Mouse (Mus musculus) kidney, embryonic 15.5 days (tissue): Measurements from ENCODE around the gene Erbb3. TPM values are rescaled to one million over a fixed set of nuclear protein-coding genes. Genes with fewer than 3 reads are reported as not detected.
"Not testable (repeated sequence)": the region's sequence is repeated elsewhere in the genome, so short reads cannot be mapped to it uniquely, and the experiment has no call there.

Source experiments
- ATAC-seq: fragments of 200-750 bp; cut with Nextera tagmentation; replicated peaks from 2 replicates; pipeline ENCODE4 v1.8.0; 2017; ENCODE audit warnings: moderate TSS enrichment; ENCODE audit not compliant: low FRiP score
- H3K27ac ChIP-seq: fragments of 300-500 bp; sonication (generic); 2 replicates; pipeline ENCODE4 v1.5.1; 2015; ENCODE audit warnings: mild to moderate bottlenecking, inconsistent platforms
- H3K27me3 ChIP-seq: fragments of 300-500 bp; sonication (generic); 2 replicates; pipeline ENCODE4 v1.6.1; 2015; ENCODE audit warnings: inconsistent platforms
- H3K36me3 ChIP-seq: fragments of 300-500 bp; sonication (generic); 2 replicates; pipeline ENCODE4 v1.6.1; 2015; ENCODE audit warnings: inconsistent platforms
- H3K4me1 ChIP-seq: fragments of 300-500 bp; sonication (generic); 2 replicates; pipeline ENCODE4 v1.6.1; 2015; ENCODE audit warnings: inconsistent platforms
- H3K4me2 ChIP-seq: fragments of 300-500 bp; sonication (generic); 2 replicates; pipeline ENCODE4 v1.6.1; 2015; ENCODE audit warnings: moderate library complexity, mild to moderate bottlenecking, inconsistent platforms
- H3K4me3 ChIP-seq: fragments of 300-500 bp; sonication (generic); replicated peaks from 2 replicates; pipeline ENCODE4 v1.5.1; 2015; ENCODE audit warnings: mild to moderate bottlenecking, inconsistent platforms
- H3K9ac ChIP-seq: fragments of 300-500 bp; sonication (generic); 2 replicates; pipeline ENCODE4 v1.6.1; 2015; ENCODE audit warnings: mild to moderate bottlenecking, inconsistent platforms
- H3K9me3 ChIP-seq: fragments of 300-500 bp; sonication (generic); replicated peaks from 2 replicates; pipeline ENCODE4 v1.6.1; 2016; ENCODE audit warnings: inconsistent platforms
- WGBS: fragments of 180-500 bp; shearing (Covaris S2); methylation state at CpG from one replicate; pipeline ENCODE4 v1.1.7; 2015; ENCODE audit warnings: mixed read lengths; 5-methylcytosine and 5-hydroxymethylcytosine counted together
- polyA plus RNA-seq: library from polyadenylated mRNA; unstranded; fragments of >200 nt; fragmentation: Nextera tagmentation; extraction: Ambion mirVana; gene quantifications from 2 replicates; pipeline ENCODE4 v1.2.1, GENCODE M21; 2015

The Erbb3 gene
- polyA plus RNA-seq, 1 experiment from 2014 or later: 10.7 TPM

DNA sequence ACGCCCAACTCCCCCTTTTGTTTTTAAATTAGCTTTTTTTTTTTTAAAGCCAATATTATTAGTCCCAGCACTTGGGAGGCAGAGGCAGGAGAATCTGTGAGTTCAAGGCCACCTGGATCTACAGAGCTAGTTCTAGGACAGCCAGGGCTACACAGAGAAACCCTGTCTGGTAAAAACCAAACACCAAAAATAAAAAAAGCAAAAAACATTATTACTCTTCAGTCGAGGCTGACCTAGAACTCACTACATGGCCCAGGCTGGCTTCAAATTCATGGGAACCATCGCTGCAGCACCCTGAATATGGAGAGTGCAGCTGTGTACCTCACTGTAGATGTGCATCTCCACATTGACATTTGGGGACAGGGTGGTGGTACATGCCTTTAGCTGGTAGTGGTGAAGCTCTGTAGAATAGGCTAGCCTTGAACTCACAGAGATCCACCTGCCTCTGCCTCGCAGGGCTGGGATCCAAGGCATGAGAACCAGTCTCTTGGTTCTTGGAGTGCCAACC, 33.7 kb upstream of the Erbb3 start:
- H3K4me3 ChIP-seq, H3K9me3 ChIP-seq, H3K27ac ChIP-seq, ATAC-seq, H3K27me3 ChIP-seq, H3K4me2 ChIP-seq, H3K9ac ChIP-seq, H3K4me1 ChIP-seq: not testable (repeated sequence)
- 90% methylated on average over 4 of the region's 4 CpGs for WGBS
- peaks cover 32% of the 10 kb centered on the region for H3K36me3 ChIP-seq

DNA sequence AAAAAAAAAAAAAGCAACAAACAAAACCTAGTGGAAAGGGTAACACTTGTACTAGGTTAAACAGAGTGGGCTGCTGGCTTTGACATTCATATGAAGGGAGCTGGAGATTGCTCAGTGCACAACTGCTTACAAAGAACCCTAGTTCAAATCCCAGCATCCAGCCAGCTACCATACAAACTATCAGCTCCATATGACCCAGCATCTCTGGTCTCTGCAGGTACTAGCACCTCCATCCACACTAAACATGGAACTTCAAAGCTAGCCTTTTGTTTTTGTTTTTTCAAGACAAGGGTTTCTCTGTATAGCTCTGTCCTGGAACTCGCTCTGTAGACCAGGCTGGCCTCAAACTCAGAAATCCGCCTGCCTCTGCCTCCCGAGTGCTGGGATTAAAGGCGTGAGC, 33.2 kb upstream of the Erbb3 start:
- Histone ChIP-seq H3K27ac (no peak overlapping the region), H3K4me3 (no peak overlapping the region), H3K9me3 (no peaks in the 10 kb centered on the region), H3K4me1 (peaks cover 9% of the 10 kb centered on the region), H3K36me3 (peaks cover 32% of the 10 kb centered on the region), H3K27me3 (no peaks in the 10 kb centered on the region), H3K9ac (no peak overlapping the region), H3K4me2 (no peak overlapping the region)
- 88% methylated on average over 4 of the region's 4 CpGs for WGBS
- no peak for ATAC-seq

DNA sequence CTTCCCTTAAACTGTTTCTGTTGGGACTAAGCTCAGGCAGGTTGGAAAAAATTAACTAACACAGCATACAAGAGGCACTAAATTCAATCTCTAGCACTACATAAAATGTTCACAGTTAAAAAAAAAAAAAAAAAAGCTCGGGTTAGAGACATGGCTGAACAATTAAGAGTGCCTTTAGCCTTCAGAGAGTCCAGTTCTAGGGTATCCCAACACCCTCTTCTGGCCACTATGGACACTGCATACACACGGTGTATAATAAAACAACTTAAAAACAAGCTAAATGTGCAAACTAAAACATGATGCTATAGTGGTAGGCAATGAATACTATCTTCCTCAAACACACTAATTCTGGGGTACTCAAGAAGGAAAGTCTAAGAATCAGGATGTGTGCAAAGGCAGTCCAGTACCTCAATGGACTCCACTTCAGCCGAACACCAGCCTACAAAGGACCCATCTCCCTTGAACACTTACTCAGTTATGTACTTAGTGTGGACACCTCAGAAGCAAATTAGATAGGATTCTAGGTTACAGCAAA, 32.6 kb upstream of the Erbb3 start:
- H3K4me3 ChIP-seq: no peak overlapping the region
- H3K9me3 ChIP-seq: no peaks in the 10 kb centered on the region
- H3K4me2 ChIP-seq: no peak overlapping the region
- H3K4me1 ChIP-seq: peaks cover 9% of the 10 kb centered on the region
- H3K27ac ChIP-seq: no peak overlapping the region
- no peak for ATAC-seq
- peaks cover 32% of the 10 kb centered on the region for H3K36me3 ChIP-seq
- 73% methylated on average over 3 of the region's 3 CpGs for WGBS
- no peak overlapping the region for H3K9ac ChIP-seq
- H3K27me3 ChIP-seq: no peaks in the 10 kb centered on the region

DNA sequence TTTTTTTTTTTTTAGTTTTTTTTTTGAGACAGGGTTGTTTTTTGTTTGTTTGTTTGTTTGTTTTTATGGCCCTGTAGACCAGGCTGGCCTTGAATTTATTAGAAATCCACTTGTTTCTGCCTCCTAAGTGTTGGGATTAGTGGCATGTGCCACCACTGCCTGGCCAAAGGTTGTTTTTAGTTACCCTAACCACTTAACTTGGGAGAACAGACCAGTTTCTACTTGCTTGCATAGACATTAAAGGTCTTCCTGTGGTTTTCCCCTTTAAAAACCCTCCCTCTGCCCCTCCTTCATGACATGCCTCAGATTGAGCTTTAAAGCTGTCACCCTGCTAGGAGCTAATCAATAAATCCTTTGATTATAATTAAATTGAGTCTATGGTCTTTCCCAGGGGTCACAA, 30.8 kb upstream of the Erbb3 start:
- Histone ChIP-seq H3K4me2 (no peak overlapping the region), H3K27ac (no peak overlapping the region), H3K9ac (no peak overlapping the region), H3K27me3 (no peaks in the 10 kb centered on the region), H3K9me3 (no peaks in the 10 kb centered on the region), H3K36me3 (peaks cover 30% of the 10 kb centered on the region), H3K4me1 (peaks cover 6% of the 10 kb centered on the region), H3K4me3 (no peak overlapping the region)
- no peak for ATAC-seq

DNA sequence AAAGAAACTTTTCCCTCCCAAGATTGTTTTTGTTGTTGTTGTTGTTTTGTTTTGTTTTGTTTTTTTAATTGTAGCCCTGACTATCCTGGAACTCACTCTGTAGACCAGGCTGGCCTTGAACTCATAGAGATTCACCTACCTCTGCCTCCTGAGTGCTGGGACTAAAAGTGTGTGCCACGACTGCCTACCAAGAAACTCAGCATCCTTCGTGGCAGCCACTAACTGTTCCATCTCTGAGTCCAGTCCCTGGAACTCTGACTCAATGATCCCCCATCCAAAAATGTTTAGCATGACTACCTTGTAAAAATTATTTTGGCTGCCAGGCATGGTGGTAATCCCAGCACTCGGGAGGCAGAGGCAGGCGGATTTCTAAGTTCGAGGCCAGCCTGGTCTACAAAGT, 29.7 kb upstream of the Erbb3 start:
- ATAC-seq, H3K27ac ChIP-seq, H3K9ac ChIP-seq, H3K4me2 ChIP-seq, H3K4me3 ChIP-seq, H3K4me1 ChIP-seq, H3K27me3 ChIP-seq, H3K9me3 ChIP-seq: not testable (repeated sequence)
- H3K36me3 ChIP-seq: peaks cover 19% of the 10 kb centered on the region
- WGBS: 88% methylated on average over 5 of the region's 5 CpGs

DNA sequence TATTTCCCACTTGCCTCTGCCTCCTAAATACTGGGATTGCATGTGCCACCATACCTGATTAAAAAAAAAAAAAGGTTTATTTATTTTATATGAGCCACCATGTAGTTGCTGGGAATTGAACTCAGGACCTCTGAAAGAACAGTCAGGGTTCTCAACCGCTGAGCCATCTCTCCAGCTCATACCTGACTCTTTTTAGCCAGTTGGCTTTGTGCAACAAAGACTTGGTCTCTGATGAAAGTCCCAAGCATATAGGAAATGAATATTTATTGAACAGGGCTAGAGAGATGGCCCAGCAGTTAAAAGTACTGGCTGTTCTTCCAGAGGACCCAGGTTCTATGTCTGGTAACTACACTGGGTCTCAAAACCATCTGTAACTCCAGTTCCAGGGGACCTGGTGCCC, 29.1 kb upstream of the Erbb3 start:
- H3K4me3 ChIP-seq: no peak overlapping the region
- no peaks in the 10 kb centered on the region for H3K27me3 ChIP-seq
- no peak for ATAC-seq
- no peak overlapping the region for H3K27ac ChIP-seq
- no peaks in the 10 kb centered on the region for H3K4me1 ChIP-seq
- no peaks in the 10 kb centered on the region for H3K9me3 ChIP-seq
- H3K4me2 ChIP-seq: no peak overlapping the region
- H3K9ac ChIP-seq: no peak overlapping the region
- H3K36me3 ChIP-seq: peaks cover 13% of the 10 kb centered on the region
- 100% methylated on average over 1 of the region's 1 CpGs for WGBS

DNA sequence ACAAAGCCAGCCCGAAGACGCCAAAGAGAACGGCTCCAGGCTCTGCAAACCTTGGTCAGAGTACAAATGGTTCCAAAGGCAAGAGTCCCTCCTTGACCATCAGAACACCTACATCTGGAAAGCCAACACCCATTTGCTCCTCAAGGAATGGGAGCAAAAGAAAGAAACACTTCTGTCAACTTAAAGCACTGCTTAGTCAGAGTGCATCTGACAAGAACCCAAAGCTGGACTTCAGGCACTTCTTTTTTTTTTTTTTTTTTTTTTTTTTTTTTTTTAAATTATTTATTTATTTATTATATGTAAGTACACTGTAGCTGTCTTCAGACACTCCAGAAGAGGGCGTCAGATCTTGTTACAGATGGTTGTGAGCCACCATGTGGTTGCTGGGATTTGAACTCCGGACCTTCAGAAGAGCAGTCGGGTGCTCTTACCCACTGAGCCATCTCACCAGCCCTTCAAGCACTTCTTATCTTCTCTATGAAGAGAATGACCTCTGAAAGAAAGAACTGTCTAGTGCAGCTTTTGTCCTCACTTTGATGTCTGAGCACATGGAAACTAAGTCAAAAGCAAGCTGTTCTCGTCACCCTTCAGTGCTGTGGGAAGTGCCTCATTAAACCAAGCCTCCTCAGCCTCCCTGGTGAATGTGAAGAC, 26.5 kb upstream of the Erbb3 start:
- not testable (repeated sequence) for ATAC-seq, H3K9ac ChIP-seq, H3K36me3 ChIP-seq, H3K9me3 ChIP-seq, H3K4me2 ChIP-seq, H3K27ac ChIP-seq, H3K4me3 ChIP-seq, H3K27me3 ChIP-seq, H3K4me1 ChIP-seq
- 86% methylated on average over 6 of the region's 7 CpGs for WGBS

DNA sequence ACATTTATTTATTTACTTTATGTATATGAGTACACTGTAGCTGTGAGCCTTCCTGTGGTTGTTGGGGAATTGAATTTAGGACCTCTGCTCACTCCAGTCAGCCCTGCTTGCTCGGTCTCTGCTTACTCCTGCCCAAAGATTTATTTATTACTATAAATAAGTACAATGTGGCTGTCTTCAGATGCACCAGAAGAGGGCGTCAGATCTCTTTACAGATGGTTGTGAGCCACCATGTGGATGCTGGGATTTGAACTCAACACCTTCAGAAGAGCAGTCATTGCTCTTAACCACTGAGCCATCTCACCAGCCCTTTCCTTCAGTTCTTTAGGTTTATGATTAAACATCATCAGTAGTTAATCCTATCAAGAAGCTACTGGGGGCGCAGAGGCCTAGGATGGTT, 25.5 kb upstream of the Erbb3 start:
- H3K27me3 ChIP-seq: no peaks in the 10 kb centered on the region
- no peak overlapping the region for H3K27ac ChIP-seq
- no peak overlapping the region for H3K4me2 ChIP-seq
- no peak overlapping the region for H3K4me3 ChIP-seq
- no peak overlapping the region for H3K9ac ChIP-seq
- no peaks in the 10 kb centered on the region for H3K36me3 ChIP-seq
- H3K4me1 ChIP-seq: 0 out of 2 replicates have a peak, but pooled peaks cover 3% of the 10 kb centered on the region
- ATAC-seq: no peak
- H3K9me3 ChIP-seq: no peaks in the 10 kb centered on the region
- WGBS: 46% methylated on average over 3 of the region's 3 CpGs

DNA sequence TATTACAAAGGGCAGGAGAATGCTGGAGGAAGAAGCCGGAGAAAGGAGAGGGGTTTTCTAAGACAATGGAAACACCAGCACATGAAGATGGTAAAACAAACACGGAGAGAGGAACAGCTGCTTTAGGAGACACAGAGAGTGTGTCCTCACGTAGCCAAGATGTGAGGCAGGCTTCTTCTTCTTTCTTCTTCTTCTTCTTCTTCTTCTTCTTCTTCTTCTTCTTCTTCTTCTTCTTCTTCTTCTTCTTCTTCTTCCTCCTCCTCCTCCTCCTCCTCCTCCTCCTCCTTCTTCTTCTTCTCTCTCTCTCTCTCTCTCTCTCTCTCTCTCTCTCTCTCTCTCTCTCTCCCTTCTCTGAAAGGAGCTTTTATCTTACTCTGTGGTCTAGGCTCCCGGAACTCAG, 24.4 kb upstream of the Erbb3 start:
- 80% methylated on average over 4 of the region's 4 CpGs for WGBS
- H3K36me3 ChIP-seq: not testable (repeated sequence)

DNA sequence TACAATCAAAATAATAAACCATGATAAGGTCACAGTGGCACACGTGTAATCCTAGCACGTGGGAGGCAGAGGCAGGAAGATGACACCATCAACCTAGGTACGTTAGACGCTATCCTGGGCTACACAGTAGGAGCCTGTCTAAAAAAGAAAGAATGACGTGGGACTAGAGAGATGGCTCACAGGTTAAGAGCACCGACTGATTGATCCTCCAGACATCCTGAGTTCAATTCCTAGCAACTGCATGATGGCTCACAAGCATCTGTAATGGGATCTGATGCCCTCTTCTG, 23.6 kb upstream of the Erbb3 start:
- Histone ChIP-seq H3K36me3 (no peaks in the 10 kb centered on the region), H3K4me3 (no peak overlapping the region), H3K4me1 (0 out of 2 replicates have a peak, but pooled peaks cover 3% of the 10 kb centered on the region), H3K9ac (no peak overlapping the region), H3K27ac (no peak overlapping the region), H3K4me2 (peak overlapping the region; percentile 46), H3K27me3 (no peaks in the 10 kb centered on the region), H3K9me3 (no peaks in the 10 kb centered on the region)
- 26% methylated on average over 6 of the region's 6 CpGs for WGBS
- ATAC-seq: 0 out of 2 replicates have a peak, but pooled peaks have one; percentile 15

More for the DNA sequence above, 24.4 kb upstream of the Erbb3 start:
- ATAC-seq, H3K27ac ChIP-seq, H3K4me2 ChIP-seq, H3K9ac ChIP-seq, H3K4me3 ChIP-seq, H3K4me1 ChIP-seq, H3K9me3 ChIP-seq, H3K27me3 ChIP-seq: not testable (repeated sequence)

DNA sequence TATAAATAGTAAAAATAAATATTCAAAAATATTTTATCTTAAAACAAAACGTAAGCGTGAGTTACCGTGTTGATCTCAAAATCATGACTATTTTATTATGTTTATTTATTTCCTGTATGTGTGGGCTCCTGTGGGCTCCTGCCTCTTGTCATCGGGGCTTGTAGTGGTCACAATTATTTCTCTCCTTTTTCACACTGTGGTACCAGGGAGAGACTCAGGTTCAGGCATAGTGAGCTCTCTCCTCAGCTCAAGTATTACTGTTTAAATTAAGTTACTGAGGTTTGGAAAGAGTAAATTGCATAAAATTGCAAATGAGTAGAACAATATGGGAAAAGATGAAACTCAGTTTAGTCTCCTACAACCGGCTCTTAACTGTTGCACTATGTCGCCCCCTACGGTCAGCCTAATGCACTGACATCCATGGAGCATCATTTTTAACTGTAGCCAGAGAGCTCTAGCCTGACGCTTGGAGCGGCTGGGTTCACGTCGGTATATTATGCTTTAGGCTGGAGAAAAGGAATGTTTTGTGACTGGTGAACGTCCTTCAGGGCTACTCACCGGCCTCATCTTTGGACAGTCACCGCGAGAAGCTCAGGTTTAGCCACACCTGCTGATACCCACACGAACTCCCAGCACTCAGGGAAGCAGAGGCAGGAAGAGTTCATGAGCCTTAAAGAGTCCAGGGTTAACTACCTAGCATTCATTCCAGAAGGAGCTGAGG, 23.1 kb upstream of the Erbb3 start:
- no peaks in the 10 kb centered on the region for H3K27me3 ChIP-seq
- ATAC-seq: peak; percentile 56; the same call in 1 of the 2 replicates
- 12% methylated on average over 16 of the region's 16 CpGs for WGBS
- no peaks in the 10 kb centered on the region for H3K36me3 ChIP-seq
- H3K9ac ChIP-seq: no peak overlapping the region
- H3K4me3 ChIP-seq: peak overlapping the region; percentile 20
- H3K4me1 ChIP-seq: 0 out of 2 replicates have a peak, but pooled peaks cover 3% of the 10 kb centered on the region
- peak overlapping the region; percentile 46 for H3K4me2 ChIP-seq
- no peaks in the 10 kb centered on the region for H3K9me3 ChIP-seq
- no peak overlapping the region for H3K27ac ChIP-seq

DNA sequence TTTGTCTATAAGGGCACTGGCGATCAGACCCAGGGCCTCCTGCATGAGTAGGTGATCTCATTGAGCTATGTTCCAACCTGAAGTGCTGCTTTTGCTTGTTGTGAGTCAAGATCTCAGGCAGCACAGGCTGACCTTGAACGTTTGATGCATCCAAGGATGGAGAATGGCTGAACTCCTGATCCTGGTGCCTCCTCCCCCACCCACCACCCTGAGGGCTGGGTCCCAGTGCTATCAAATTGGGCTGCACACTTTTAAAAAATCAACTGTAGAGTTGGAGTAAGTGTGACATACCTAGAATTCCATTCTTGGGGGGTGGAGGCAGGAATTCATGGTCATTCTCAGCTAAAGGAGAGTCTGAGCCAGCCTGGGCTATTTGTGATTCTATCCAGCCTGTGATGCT, 17.0 kb upstream of the Erbb3 start:
- H3K4me2 ChIP-seq: no peak overlapping the region
- H3K36me3 ChIP-seq: no peaks in the 10 kb centered on the region
- no peak overlapping the region for H3K27ac ChIP-seq
- no peak overlapping the region for H3K4me3 ChIP-seq
- H3K9me3 ChIP-seq: no peaks in the 10 kb centered on the region
- no peaks in the 10 kb centered on the region for H3K4me1 ChIP-seq
- WGBS: 34% methylated on average over 2 of the region's 2 CpGs
- no peak for ATAC-seq
- H3K9ac ChIP-seq: no peak overlapping the region
- H3K27me3 ChIP-seq: no peaks in the 10 kb centered on the region
